Mouse (Mus musculus) left cerebral cortex, adult 9 months (tissue): ENCODE data around the gene Lman2l.

Experiments
- DNase-seq, 2 experiments: peaks; one replicate each; pipeline ENCODE4 v3.0.0; 2022; ENCODE audit warnings: low spot score in 2 of 2

Gene Lman2l

GRCm38 (mm10) chr1:36444471-36445464 lies at the start of gene Lman2l:
Lman2l (minus strand) TSS chr1:36445271.
- peak; percentile 92 to 98 for DNase-seq

GRCm38 (mm10) chr1:36493299-36493698 lies 48.2 kb upstream of the Lman2l start:
- DNase-seq, result no peak

DNA sequence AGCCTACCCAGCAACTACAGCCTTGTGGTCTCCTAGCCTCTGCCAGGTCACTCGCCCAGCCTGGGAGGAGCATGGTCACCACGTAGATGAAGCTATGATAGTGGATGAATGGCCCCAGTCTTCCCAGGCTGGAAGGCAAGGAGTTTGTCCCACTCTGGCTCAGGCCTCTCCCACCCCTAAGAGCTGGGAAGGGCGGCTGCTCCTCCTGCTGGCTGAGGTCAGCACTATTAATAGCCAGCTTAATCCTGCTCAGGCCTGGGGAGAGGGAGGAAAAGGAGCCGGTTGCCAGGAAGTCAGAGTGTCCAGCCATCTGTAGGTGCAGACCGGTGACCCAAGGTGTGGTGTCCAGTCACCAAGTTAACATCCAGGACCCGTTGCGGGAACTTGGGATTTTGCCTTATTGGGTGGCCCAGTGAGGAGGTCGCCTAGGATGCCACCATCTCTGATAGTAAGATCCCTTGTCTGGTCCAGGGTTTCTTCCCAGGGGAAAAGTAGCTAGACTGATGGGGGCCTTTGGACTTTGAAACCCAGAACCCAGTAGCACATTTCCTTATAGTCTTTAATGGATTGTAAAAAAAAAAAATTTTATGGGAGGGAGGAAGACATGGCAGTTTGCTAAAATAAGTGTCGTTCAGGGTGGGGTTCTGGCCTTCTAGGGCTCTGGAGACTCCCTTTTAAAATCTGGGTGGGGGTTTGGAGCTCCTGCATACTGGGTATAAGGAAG lies 47.5 kb upstream of the Lman2l start:
- no peak for DNase-seq

GRCm38 (mm10) chr1:36489661-36490060 lies 44.6 kb upstream of the Lman2l start:
- no peak for DNase-seq

GRCm38 (mm10) chr1:36487111-36487510 lies 42.0 kb upstream of the Lman2l start:
- DNase-seq, result no peak

GRCm38 (mm10) chr1:36485080-36485479 lies 40.0 kb upstream of the Lman2l start:
- DNase-seq, result no peak

- DNase-seq, result no peak
These were observed 38.8 kb upstream of the Lman2l start for GRCm38 (mm10) chr1:36483825-36484224.

DNA sequence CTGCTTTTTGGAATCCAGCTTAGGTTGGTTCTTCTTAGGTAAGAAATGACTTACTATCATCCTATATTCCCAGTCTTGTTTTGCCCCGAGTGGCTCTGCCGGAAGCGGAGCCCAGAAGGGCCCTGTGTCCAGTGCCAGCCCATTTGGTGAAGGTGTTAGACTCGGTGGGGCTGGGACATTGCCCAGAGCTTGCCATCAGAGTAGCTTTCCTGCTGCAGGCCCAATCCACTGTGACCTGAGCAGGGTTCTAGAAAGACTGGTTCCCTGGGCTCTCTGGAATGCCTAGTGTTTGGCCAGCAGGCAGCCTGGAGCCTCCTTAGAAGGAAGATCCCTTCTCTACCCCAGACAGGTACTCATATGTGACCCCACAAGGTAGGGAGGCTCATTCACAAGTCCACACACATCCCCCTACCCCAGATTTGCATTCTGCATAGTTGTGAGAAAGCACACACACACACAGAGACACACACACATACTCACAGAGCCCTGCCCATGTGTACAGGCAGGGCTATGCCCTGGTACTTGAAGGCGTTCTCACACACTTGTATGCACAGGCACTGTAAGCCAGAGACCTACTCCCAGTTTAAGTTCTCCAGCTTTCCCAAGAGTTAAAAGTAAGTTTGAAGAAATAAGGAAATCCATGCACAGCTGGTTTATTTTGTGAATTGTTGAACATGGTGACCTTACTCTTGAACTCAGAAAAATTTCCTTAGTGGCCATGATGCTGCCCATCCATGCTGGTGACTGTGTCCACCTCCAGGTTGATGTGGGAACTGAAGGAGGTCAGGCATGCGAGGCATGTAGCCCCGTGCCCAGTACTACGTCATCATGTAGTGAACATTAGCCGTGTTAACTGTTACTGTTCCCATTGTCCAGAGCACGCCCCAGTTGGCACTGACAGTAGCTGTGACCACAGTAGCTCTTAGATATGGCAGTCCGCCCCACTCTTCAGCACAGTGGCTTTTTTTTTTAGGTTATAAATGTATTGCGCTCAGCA lies 35.1 kb upstream of the Lman2l start:
- DNase-seq, result no peak

DNA sequence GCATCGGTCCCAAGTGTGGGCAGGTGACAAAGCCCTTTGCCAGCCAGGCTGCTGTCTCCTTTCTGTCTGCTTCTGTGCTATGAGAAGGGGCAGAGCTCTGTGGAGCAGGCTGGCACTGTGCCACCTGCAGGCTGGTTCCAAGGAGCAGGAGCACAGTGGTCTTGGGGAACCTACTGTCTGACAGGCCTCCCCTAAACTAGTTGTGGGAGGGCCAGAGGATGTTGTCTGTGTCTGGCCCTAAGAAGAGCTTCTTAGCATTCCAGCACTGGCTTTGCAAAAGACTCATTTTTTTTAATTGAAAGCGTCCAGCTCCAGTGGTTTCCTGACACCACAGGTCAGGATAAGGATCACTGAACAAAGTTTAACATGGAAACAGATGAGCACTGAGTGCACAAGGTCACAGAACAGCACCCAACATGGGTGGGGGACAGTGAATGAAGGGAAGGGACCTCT lies 33.3 kb upstream of the Lman2l start:
- no peak for DNase-seq

GRCm38 (mm10) chr1:36476426-36476825 lies 31.4 kb upstream of the Lman2l start:
- no peak for DNase-seq

DNA sequence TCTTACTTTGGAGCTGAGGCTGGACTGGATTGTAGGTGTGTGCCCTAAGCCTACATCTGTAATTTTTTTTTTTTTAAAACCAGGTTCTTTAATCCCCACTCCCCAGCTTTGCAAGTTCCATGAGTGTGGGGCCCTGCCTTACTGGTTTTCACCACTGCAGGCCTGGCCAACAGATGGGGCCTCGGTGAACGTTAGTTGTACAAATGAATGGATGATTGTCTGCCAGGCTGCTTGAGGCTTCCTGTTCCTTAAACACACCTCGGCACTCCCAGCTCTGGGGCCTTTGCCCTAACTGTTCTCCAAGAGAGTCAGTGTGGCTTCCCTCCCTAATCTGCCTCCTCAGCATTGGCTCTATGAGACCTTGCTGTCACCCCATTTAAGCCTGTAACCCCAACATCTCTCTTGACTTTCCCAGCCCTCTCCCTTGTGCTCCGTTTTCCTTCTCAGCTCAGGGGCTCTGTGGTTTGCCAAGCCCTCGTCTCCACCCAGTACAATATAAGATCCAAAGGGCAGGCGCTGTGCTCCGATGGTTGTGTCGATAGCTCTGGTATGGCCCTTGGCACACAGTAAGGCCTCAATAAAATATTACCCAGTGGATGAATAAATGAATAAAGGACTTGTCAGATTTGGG lies 30.5 kb upstream of the Lman2l start:
- no peak for DNase-seq

DNA sequence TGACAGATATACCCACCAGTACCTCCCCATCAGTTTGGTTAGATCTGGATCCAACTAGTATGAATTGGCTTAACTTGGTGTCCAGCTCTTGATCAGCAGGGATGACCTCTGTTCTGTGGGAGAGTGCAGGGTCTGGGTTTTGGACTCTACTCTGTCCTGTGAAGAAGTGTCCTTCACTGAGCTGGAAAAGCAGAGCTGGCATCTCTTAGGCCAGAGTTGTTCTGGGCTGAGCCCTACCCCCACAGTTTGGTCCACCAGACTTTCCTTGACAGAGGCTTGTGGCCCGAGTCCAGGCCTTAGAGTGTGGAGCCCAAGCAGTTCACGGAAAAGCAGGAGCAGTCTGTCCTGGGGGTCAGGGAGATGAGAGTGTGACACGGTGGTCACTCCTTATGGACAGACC lies 29.6 kb upstream of the Lman2l start:
- DNase-seq, result no peak

- peak in 1 of 2 experiments; percentile 8 for DNase-seq
These were observed 28.2 kb upstream of the Lman2l start for GRCm38 (mm10) chr1:36473211-36473780.

DNA sequence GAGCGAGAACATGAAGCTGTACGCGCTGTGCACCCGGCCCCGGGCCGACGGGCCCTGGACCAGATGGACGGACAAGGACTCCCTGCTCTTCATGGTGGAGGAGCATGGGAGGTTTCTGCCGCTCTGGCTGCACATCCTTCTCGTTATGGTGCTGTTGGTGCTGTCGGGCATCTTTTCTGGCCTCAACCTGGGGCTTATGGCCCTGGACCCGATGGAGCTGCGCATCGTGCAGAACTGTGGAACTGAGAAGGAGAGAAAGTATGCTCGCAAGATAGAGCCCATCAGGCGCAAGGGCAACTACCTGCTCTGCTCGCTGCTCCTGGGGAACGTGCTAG lies 27.0 kb upstream of the Lman2l start:
- DNase-seq, result peak in 1 of 2 experiments; percentile 12

DNA sequence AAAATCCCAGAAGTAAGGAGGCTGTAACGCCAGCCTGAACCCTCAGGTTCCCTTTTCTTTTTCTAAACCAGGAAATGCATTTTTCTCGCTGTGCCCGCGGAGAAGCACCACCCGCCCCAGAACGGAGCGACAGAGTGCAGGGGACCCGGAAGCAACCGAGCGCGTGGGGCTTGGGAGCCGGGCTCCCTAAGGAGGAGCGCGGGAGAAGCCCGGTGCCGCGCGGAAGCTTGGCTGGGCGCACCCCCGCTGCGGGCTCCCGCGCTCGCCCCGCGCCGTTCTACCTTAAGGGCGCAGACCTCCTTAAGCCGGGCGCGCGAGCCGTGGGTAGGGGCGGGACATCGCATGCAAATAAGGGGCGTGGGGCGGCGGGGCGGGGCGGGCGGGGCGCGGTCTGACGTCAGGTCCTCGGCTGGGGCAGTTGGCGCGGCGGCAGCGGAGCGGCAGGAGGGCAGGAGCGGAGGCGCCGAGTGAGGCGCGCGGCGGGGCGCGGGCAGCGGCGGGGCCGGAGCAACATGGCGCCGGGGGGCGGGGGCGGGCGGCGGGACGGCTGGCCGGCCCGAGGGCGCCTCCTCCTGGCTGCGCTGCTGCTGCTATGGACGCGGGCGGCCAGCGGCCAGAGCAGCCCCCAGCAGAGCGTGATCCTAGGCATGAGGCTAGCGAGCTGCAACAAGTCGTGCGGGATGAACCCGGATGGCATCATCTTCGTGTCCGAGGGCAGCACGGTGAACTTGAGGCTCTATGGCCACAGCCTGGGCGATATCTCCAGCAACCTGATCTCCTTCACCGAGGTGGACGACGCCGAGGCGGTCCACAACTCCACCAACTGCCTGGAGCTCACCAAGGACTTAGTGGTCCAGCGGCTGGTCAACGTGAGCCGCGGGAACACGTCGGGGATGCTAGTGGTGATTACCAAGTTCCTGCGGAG lies 26.4 kb upstream of the Lman2l start, which contains the start of gene Cnnm4:
Gene Cnnm4, plus strand, starts transcription at position 440 of the 925 bp plus-strand sequence.
- peak; percentile 67 to 81 for DNase-seq

GRCm38 (mm10) chr1:36469811-36470444 lies 24.9 kb upstream of the Lman2l start:
- DNase-seq, result no peak

DNA sequence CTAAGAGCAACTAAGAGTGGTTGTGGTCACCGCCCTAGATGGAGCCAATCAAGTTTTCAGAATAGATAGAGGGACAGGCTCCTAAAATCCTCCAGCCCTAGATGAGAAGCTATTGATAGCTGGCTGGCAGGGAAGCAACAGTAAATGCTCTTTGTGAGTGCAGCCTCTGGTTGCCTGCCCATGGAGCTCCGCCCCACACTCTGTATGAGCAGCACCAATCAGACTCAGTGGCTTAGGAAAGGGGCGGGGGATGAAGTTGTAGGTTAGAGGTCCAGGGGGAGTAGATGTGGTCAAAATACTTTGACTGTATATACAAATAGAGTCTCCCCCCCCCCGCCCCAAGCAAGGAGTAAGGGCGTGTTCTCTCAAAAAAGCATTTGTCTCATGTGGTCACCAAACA lies 22.4 kb upstream of the Lman2l start:
- DNase-seq, result no peak

- no peak for DNase-seq
These were observed 20.6 kb upstream of the Lman2l start for GRCm38 (mm10) chr1:36465641-36466160.

DNA sequence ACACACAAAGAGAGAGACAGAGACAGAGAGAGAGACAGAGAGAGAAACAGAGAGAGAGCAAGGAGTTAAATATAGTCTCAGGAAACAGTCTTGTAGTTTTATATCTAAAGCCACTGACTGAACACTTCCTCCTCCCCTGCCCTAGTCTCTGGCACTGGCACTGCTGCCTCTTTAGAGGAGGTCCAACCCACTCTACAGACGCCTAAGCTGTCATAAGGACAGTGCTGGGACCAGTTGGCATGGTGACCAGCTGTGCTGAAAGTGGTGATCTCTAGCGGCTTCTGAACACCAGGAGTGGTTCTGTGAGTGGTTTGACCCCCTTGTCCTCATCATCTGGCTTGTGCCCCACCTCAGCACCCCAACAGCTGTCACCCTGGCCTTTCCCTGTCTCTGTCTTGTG lies 16.8 kb upstream of the Lman2l start:
- no peak for DNase-seq
